Mouse (Mus musculus) MEL (cell line): Measurements from ENCODE around the gene Traf1.
A peak's percentile ranks its signal among the peaks of the same experiment; 100 is the strongest.

ENCODE experiments used
- CHD1 ChIP-seq: IDR thresholded peaks from 2 replicates; pipeline ENCODE4 v1.6.1; 2012; ENCODE audit warnings: low read depth, mild to moderate bottlenecking, inconsistent platforms, low read length, improper control_type of control experiment
- CHD2 ChIP-seq: IDR thresholded peaks from 2 replicates; pipeline ENCODE4 v1.6.1; 2011; ENCODE audit warnings: low read length, improper control_type of control experiment
- CTCF ChIP-seq, 3 experiments: IDR thresholded peaks in 2 of 3; conservative IDR thresholded peaks in 1 of 3; 2 replicates each; pipeline ENCODE4 v1.5.1; 2011 to 2012; ENCODE audit warnings: low read length in 3 of 3, low read depth in 2 of 3, mild to moderate bottlenecking in 2 of 3, improper control_type of control experiment in 1 of 3, inconsistent platforms in 1 of 3, mixed read lengths in 1 of 3, moderate library complexity in 1 of 3; ENCODE audit not compliant: control insufficient read depth in 1 of 3, insufficient read depth in 1 of 3, poor library complexity in 1 of 3, severe bottlenecking in 1 of 3
- ETS1 ChIP-seq: IDR thresholded peaks from 2 replicates; pipeline ENCODE4 v1.6.1; 2012; ENCODE audit warnings: low read depth, mild to moderate bottlenecking, inconsistent platforms, low read length, improper control_type of control experiment, moderate library complexity
- HCFC1 ChIP-seq: IDR thresholded peaks from 2 replicates; pipeline ENCODE4 v1.6.1; 2012; ENCODE audit warnings: low read depth, mild to moderate bottlenecking, inconsistent platforms, low read length, improper control_type of control experiment, moderate library complexity
- MEF2A ChIP-seq: IDR thresholded peaks from 2 replicates; pipeline ENCODE4 v1.6.1; 2014; ENCODE audit warnings: low read depth, mild to moderate bottlenecking, inconsistent platforms, low read length, improper control_type of control experiment; ENCODE audit not compliant: poor library complexity, insufficient replicate concordance, severe bottlenecking; ENCODE audit errors: extremely low read depth
- MXI1 ChIP-seq: IDR thresholded peaks from 2 replicates; pipeline ENCODE4 v1.6.1; 2011; ENCODE audit warnings: mild to moderate bottlenecking, low read depth, low read length, improper control_type of control experiment
- POLR2A ChIP-seq, 2 experiments: IDR thresholded peaks; 2 replicates each; pipeline ENCODE4 v1.6.1; 2011 to 2012; ENCODE audit warnings: low read length in 2 of 2, mild to moderate bottlenecking in 2 of 2, control low read depth in 1 of 2, improper control_type of control experiment in 1 of 2, low read depth in 1 of 2, moderate library complexity in 1 of 2; ENCODE audit not compliant: control insufficient read depth in 1 of 2, insufficient read depth in 1 of 2, poor library complexity in 1 of 2
- RAD21 ChIP-seq: IDR thresholded peaks from 2 replicates; pipeline ENCODE4 v1.6.1; 2011; ENCODE audit warnings: mild to moderate bottlenecking, low read depth, low read length, improper control_type of control experiment
- RCOR1 ChIP-seq: IDR thresholded peaks from 2 replicates; pipeline ENCODE4 v1.6.1; 2012; ENCODE audit warnings: low read depth, mild to moderate bottlenecking, inconsistent platforms, low read length, improper control_type of control experiment
- TAL1 ChIP-seq: IDR thresholded peaks from 2 replicates; pipeline ENCODE4 v1.6.1; 2012; ENCODE audit warnings: mild to moderate bottlenecking, inconsistent platforms, low read length, moderate library complexity, mixed read lengths
- TBP ChIP-seq: IDR thresholded peaks from 2 replicates; pipeline ENCODE4 v1.8.0; 2011; ENCODE audit warnings: low read depth, low read length, improper control_type of control experiment
- TCF12 ChIP-seq: IDR thresholded peaks from 2 replicates; pipeline ENCODE4 v1.6.1; 2014; ENCODE audit warnings: low read depth, mild to moderate bottlenecking, inconsistent platforms, low read length, improper control_type of control experiment, moderate library complexity
- ZNF384 ChIP-seq: IDR thresholded peaks from 2 replicates; pipeline ENCODE4 v1.6.1; 2012; ENCODE audit warnings: low read depth, mild to moderate bottlenecking, inconsistent platforms, low read length, improper control_type of control experiment

DNA sequence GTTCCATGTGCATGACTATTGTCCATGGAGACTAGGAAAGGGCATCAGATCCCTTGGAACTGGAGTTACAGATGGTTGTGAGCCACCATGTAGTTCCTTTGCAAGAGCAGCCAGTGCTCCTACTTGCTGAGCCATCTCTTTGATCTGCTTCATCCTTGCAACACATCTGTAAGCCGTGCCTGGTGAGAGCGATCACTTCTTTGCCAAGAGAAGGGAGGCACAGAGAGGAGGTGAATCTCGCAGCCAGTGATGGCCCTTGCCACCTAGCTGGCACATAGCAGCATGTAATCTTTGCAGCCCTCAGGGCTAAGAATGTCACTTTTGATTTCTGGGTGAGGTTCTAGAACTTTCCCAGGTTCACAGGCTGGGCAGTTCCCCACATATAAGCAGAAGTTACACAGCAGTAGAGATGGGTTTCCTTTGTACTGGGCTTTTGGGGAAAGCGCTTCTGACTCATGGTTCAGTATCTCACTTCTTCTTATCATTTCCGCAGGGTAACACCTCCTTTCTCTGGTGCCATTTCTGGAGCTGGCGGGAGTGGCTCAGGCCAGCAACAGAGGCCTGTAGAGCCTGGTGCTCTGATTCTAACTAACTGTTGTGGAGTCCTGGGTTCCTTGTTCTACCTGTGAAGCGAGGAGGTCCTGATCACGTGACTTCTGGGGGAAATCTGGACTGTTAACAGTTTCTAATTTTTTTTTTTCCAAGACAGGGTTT, 15.5 kb upstream of the Traf1 start:
- no peak for TF ChIP-seq HCFC1
- TF ChIP-seq CTCF (IDR thresholded peaks at IDR 0.05 in 2 of 3, conservative IDR thresholded peaks at IDR 0.05 in 1 of 3; ENCODE audit: control insufficient read depth in 1 of 3, insufficient read depth in 1 of 3, low read depth in 2 of 3, low read length in 3 of 3, poor library complexity in 1 of 3, severe bottlenecking in 1 of 3), result no peak
- TF ChIP-seq ZNF384, result no peak
- peak; percentile 26 for TF ChIP-seq TCF12
- no peak for TF ChIP-seq TAL1
- no peak for TF ChIP-seq CHD1
- TF ChIP-seq RCOR1, result peak; percentile 36; the same call in 1 of the 2 replicates
- TF ChIP-seq POLR2A (IDR thresholded peaks at IDR 0.05; ENCODE audit: control insufficient read depth in 1 of 2, insufficient read depth in 1 of 2, low read depth in 1 of 2, low read length in 2 of 2, poor library complexity in 1 of 2), result peak in 1 of 2 experiments; percentile 39; a peak in 2 of 4 replicates
- peak; percentile 79 for TF ChIP-seq TBP
- TF ChIP-seq ETS1, result peak; percentile 78
- peak; percentile 78 for TF ChIP-seq MXI1
- TF ChIP-seq RAD21, result no peak
- TF ChIP-seq CHD2, result no peak
- no peak for TF ChIP-seq MEF2A
